Mouse (Mus musculus) liver, adult 2 months (tissue): Measurements from ENCODE around the gene Pcna. TPM values are rescaled to one million over a fixed set of nuclear protein-coding genes. Genes with fewer than 3 reads are reported as not detected.
"Not testable (repeated sequence)": the region's sequence is repeated elsewhere in the genome, so short reads cannot be mapped to it uniquely, and the experiment has no call there.

Experiments used
- DNase-seq: peaks from one replicate; pipeline ENCODE4 v3.0.0-alpha.2; 2011; ENCODE audit warnings: low read depth, low spot score; ENCODE audit errors: extremely low read depth
- H3K27ac ChIP-seq: fragments of 200-500 bp; replicated peaks from 2 replicates; pipeline ENCODE4 v1.5.1; 2012; ENCODE audit warnings: low read depth, mild to moderate bottlenecking, control low read depth, inconsistent platforms, low read length; ENCODE audit not compliant: insufficient read depth
- H3K27me3 ChIP-seq: fragments of 200-500 bp; 2 replicates; pipeline ENCODE4 v1.6.1; 2012; ENCODE audit warnings: mild to moderate bottlenecking, moderate library complexity, low read length, inconsistent platforms; ENCODE audit not compliant: control insufficient read depth, insufficient read depth
- H3K36me3 ChIP-seq: fragments of 200-500 bp; 2 replicates; pipeline ENCODE4 v1.6.1; 2012; ENCODE audit warnings: low read length, inconsistent platforms; ENCODE audit not compliant: control insufficient read depth, insufficient read depth
- H3K4me1 ChIP-seq: fragments of 200-500 bp; 2 replicates; pipeline ENCODE4 v1.6.1; 2011; ENCODE audit warnings: low read length; ENCODE audit not compliant: control insufficient read depth, insufficient read depth
- H3K4me3 ChIP-seq: fragments of 200-500 bp; 2 replicates; pipeline ENCODE4 v1.5.1; 2011; ENCODE audit warnings: low read depth, mild to moderate bottlenecking, control low read depth, low read length, moderate library complexity; ENCODE audit not compliant: insufficient read depth
- H3K79me2 ChIP-seq: fragments of 200-500 bp; 2 replicates; pipeline ENCODE4 v1.6.1; 2012; ENCODE audit warnings: inconsistent platforms, mild to moderate bottlenecking, low read length, moderate library complexity; ENCODE audit not compliant: control insufficient read depth, insufficient read depth
- H3K9ac ChIP-seq: fragments of 200-500 bp; 2 replicates; pipeline ENCODE4 v1.6.1; 2012; ENCODE audit warnings: low read depth, mild to moderate bottlenecking, control low read depth, inconsistent platforms, low read length
- CTCF ChIP-seq: fragments of 200-500 bp; IDR thresholded peaks from 2 replicates; pipeline ENCODE4 v1.5.1; 2011; ENCODE audit warnings: low read depth, low read length, control low read depth
- POLR2A ChIP-seq: fragments of 200-500 bp; IDR thresholded peaks from 2 replicates; pipeline ENCODE4 v1.6.1; 2011; ENCODE audit warnings: low read length, control low read depth; ENCODE audit not compliant: insufficient read depth; ENCODE audit errors: extremely low read depth
- WGBS: fragments of 180-500 bp; shearing (Covaris S2); methylation state at CpG from one replicate; pipeline ENCODE4 v1.1.7; 2018; 5-methylcytosine and 5-hydroxymethylcytosine counted together
- polyA plus RNA-seq: library from polyadenylated mRNA; depleted of rRNA; stranded (reverse); fragments of >200 nt; gene quantifications from 2 replicates; pipeline ENCODE4 v1.2.3, GENCODE M21; 2012
- total RNA-seq: library from RNA; depleted of rRNA; stranded (reverse); fragments of >200 nt; gene quantifications from 2 replicates; pipeline ENCODE4 v1.2.3, GENCODE M21; 2014

Gene Pcna
- total and polyA plus RNA-seq, 2 experiments, result 20.6 to 39.0 TPM

GRCm38 (mm10) chr2:132253603-132254002, 489 bp upstream of the Pcna start:
- no peak for DNase-seq
- Histone ChIP-seq H3K36me3 (peaks cover 5% of the 10 kb centered on the region), H3K27ac (no peak overlapping the region), H3K4me1 (peaks cover 2% of the 10 kb centered on the region; the same call in 1 of the 2 replicates), H3K27me3 (no peaks in the 10 kb centered on the region), H3K79me2 (no peaks in the 10 kb centered on the region), H3K9ac (no peak overlapping the region), H3K4me3 (peak overlapping the region; percentile 46)
- under 1% methylated on average over 7 of the region's 7 CpGs for WGBS
- TF ChIP-seq POLR2A (no peak), CTCF (no peak)

- TF ChIP-seq POLR2A (no peak), CTCF (no peak)
- Histone ChIP-seq H3K27ac (no peak overlapping the region), H3K4me1 (peaks cover 3% of the 10 kb centered on the region; the same call in 1 of the 2 replicates), H3K4me3 (peak overlapping the region; percentile 64; the same call in 1 of the 2 replicates), H3K36me3 (peaks cover 5% of the 10 kb centered on the region), H3K27me3 (no peaks in the 10 kb centered on the region), H3K9ac (no peak overlapping the region; the same call in 1 of the 2 replicates), H3K79me2 (no peaks in the 10 kb centered on the region)
- WGBS, result 10% methylated on average over 8 of the region's 8 CpGs
- no peak for DNase-seq
These were observed 1.2 kb downstream of the Pcna start for GRCm38 (mm10) chr2:132251911-132252310.

GRCm38 (mm10) chr2:132247539-132248313, 5.4 kb downstream of the Pcna start, which contains the start of gene Tmem230:
Gene Tmem230, minus strand, starts transcription at chr2:132247807.
- H3K27ac ChIP-seq, result peak within 1 kb of the TSS; percentile 72
- H3K27me3 ChIP-seq, result no peaks in the 10 kb centered on the region
- peak within 1 kb of the TSS; percentile 83 for H3K4me3 ChIP-seq
- H3K36me3 ChIP-seq, result peaks cover 17% of the 10 kb centered on the region
- 5% methylated on average over 50 of the region's 50 CpGs for WGBS
- no peaks in the 10 kb centered on the region for H3K79me2 ChIP-seq
- peaks cover 12% of the 10 kb centered on the region for H3K4me1 ChIP-seq
- H3K9ac ChIP-seq, result peak within 1 kb of the TSS; percentile 91
- peak; percentile 88 for DNase-seq
- TF ChIP-seq POLR2A, result peak; percentile 61
- TF ChIP-seq CTCF, result no peak

- no peak for TF ChIP-seq POLR2A
- no peak for TF ChIP-seq CTCF
- over 99% methylated on average over 3 of the region's 3 CpGs for WGBS
- H3K36me3 ChIP-seq, result peaks cover 15% of the 10 kb centered on the region
- H3K4me1 ChIP-seq, result peaks cover 10% of the 10 kb centered on the region
- H3K27me3 ChIP-seq, result no peaks in the 10 kb centered on the region
- no peak overlapping the region for H3K27ac ChIP-seq
- H3K4me3 ChIP-seq, result no peak overlapping the region
- no peaks in the 10 kb centered on the region for H3K79me2 ChIP-seq
- DNase-seq, result no peak
- H3K9ac ChIP-seq, result no peak overlapping the region
These were observed 9.7 kb downstream of the Pcna start for GRCm38 (mm10) chr2:132243370-132243769.

- not testable (repeated sequence) for H3K4me1 ChIP-seq, H3K79me2 ChIP-seq, H3K27ac ChIP-seq, DNase-seq, H3K27me3 ChIP-seq, H3K9ac ChIP-seq, H3K4me3 ChIP-seq
- TF ChIP-seq CTCF, result peak; percentile 43; the same call in 1 of the 2 replicates
- WGBS, result 42% methylated on average over 8 of the region's 10 CpGs
- H3K36me3 ChIP-seq, result peaks cover 15% of the 10 kb centered on the region
These were observed 12.7 kb downstream of the Pcna start for GRCm38 (mm10) chr2:132240457-132240856.

GRCm38 (mm10) chr2:132239434-132239833, 13.7 kb downstream of the Pcna start:
- not testable (repeated sequence) for H3K27ac ChIP-seq, H3K79me2 ChIP-seq, H3K9ac ChIP-seq, H3K4me1 ChIP-seq, H3K27me3 ChIP-seq, DNase-seq, H3K4me3 ChIP-seq
- peaks cover 10% of the 10 kb centered on the region for H3K36me3 ChIP-seq
- 81% methylated on average over 3 of the region's 3 CpGs for WGBS
